Mouse (Mus musculus) liver, postnatal 0 days (tissue): ENCODE results near the gene Zdhhc6.

Experiments
- CTCF ChIP-seq: sonication (generic); IDR thresholded peaks from 2 replicates; pipeline ENCODE4 v1.5.1; 2016; ENCODE audit warnings: antibody characterized with exemption, low read depth
- EP300 ChIP-seq: IDR thresholded peaks from 2 replicates; pipeline ENCODE4 v1.6.1; 2016; ENCODE audit warnings: antibody characterized with exemption, low read depth, mild to moderate bottlenecking

DNA sequence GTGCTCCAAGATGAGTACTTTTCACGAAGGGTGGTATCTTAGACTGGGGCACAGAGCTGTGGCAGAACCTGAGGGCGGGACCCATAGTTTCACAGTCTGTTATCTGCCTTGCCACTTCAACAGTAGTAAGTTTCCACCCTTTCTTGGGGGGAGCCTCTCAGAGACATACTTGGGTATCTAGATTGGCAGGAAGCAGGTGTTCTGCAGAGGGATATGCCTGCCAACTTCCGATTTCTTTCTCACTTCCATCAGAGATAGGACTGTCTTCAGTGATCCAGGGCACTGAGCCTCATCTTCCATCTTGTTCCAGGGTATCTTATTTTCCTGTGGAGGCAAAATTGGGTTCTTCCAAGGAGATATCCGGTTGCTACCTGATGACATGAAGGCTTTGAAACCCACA lies 31.7 kb downstream of the Zdhhc6 start:
- no peak for TF ChIP-seq CTCF
- TF ChIP-seq EP300: peak; percentile 98
